Mouse (Mus musculus) liver, postnatal 0 days (tissue): ENCODE measurements around the gene Atp5l.

Experiments used
- CTCF ChIP-seq: sonication (generic); IDR thresholded peaks from 2 replicates; pipeline ENCODE4 v1.5.1; 2016; ENCODE audit warnings: antibody characterized with exemption, low read depth
- EP300 ChIP-seq: IDR thresholded peaks from 2 replicates; pipeline ENCODE4 v1.6.1; 2016; ENCODE audit warnings: antibody characterized with exemption, low read depth, mild to moderate bottlenecking

GRCm38 (mm10) chr9:44905620-44906019 is 14.9 kb downstream of the Atp5l start:
- no peak for TF ChIP-seq CTCF
- TF ChIP-seq EP300, result no peak
